Mouse (Mus musculus) liver, embryonic 14.5 days (tissue): Measurements from ENCODE around the gene Rora. TPM values are rescaled to one million over a fixed set of nuclear protein-coding genes. Genes with fewer than 3 reads are reported as not detected.

ENCODE experiments used
- ATAC-seq: fragments of 200-750 bp; cut with Nextera tagmentation; 2 replicates; pipeline ENCODE4 v1.8.0; 2017; ENCODE audit warnings: moderate number of reproducible peaks, mild to moderate bottlenecking, moderate library complexity; ENCODE audit not compliant: insufficient read depth
- DNase-seq, 3 experiments: peaks; one replicate each; pipeline ENCODE4 v3.0.0-alpha.2; 2012 to 2013; ENCODE audit warnings: low read depth in 3 of 3, low spot score in 3 of 3
- H3K27ac ChIP-seq: fragments of 300-500 bp; sonication (generic); 2 replicates; pipeline ENCODE4 v1.5.1; 2014; ENCODE audit warnings: moderate library complexity, mild to moderate bottlenecking, control low read depth, inconsistent platforms
- H3K27me3 ChIP-seq: fragments of 300-500 bp; sonication (generic); 2 replicates; pipeline ENCODE4 v1.6.1; 2014; ENCODE audit warnings: mild to moderate bottlenecking, low read length, moderate library complexity; ENCODE audit not compliant: control insufficient read depth, insufficient read depth
- H3K36me3 ChIP-seq: fragments of 300-500 bp; sonication (generic); replicated peaks from 2 replicates; pipeline ENCODE4 v1.6.1; 2014; ENCODE audit warnings: low read depth; ENCODE audit not compliant: control insufficient read depth, insufficient read depth
- H3K4me1 ChIP-seq, 2 experiments: fragments of 200-500 bp in 1 of 2; fragments of 300-500 bp in 1 of 2; sonication (generic) in 1 of 2; replicated peaks; 2 replicates each; pipeline ENCODE4 v1.6.1; 2012 to 2014; ENCODE audit warnings: antibody characterized with exemption in 1 of 2, inconsistent platforms in 1 of 2, low read length in 1 of 2; ENCODE audit not compliant: control insufficient read depth in 2 of 2, insufficient read depth in 2 of 2
- H3K4me2 ChIP-seq: fragments of 300-500 bp; sonication (generic); 2 replicates; pipeline ENCODE4 v1.6.1; 2014; ENCODE audit warnings: low read depth, mild to moderate bottlenecking, control low read depth, moderate library complexity
- H3K4me3 ChIP-seq, 2 experiments: fragments of 200-500 bp in 1 of 2; fragments of 300-500 bp in 1 of 2; sonication (generic) in 1 of 2; 2 replicates each; pipeline ENCODE4 v1.5.1; 2012 to 2014; ENCODE audit warnings: low read depth in 2 of 2, low read length in 2 of 2, mild to moderate bottlenecking in 2 of 2, control low read depth in 1 of 2, inconsistent platforms in 1 of 2, moderate library complexity in 1 of 2; ENCODE audit not compliant: insufficient read depth in 1 of 2
- H3K9ac ChIP-seq: fragments of 300-500 bp; sonication (generic); replicated peaks from 2 replicates; pipeline ENCODE4 v1.6.1; 2014; ENCODE audit warnings: mild to moderate bottlenecking, control low read depth, moderate library complexity
- H3K9me3 ChIP-seq: fragments of 300-500 bp; sonication (generic); 2 replicates; pipeline ENCODE4 v1.6.1; 2016; ENCODE audit warnings: low read length, mixed read lengths; ENCODE audit not compliant: control insufficient read depth
- CTCF ChIP-seq: IDR thresholded peaks from 2 replicates; pipeline ENCODE4 v1.5.1; 2016; ENCODE audit warnings: antibody characterized with exemption, low read depth, control low read depth
- EP300 ChIP-seq: IDR thresholded peaks from 2 replicates; pipeline ENCODE4 v1.6.1; 2016; ENCODE audit warnings: antibody characterized with exemption, low read depth
- WGBS: fragments of 180-500 bp; shearing (Covaris S2); extraction: QIAGEN DNeasy Blood & Tissue Kit; methylation state at CpG from one replicate; pipeline ENCODE4 v1.1.7; 2014; ENCODE audit not compliant: insufficient replicate concordance; 5-methylcytosine and 5-hydroxymethylcytosine counted together
- polyA plus RNA-seq, 2 experiments: library from polyadenylated mRNA; depleted of rRNA in 1 of 2; stranded (reverse) in 1 of 2; unstranded in 1 of 2; fragments of >200 nt; fragmentation: Nextera tagmentation in 1 of 2; extraction: Ambion mirVana in 1 of 2; gene quantifications; 2 replicates each; pipeline versions ENCODE4 v1.2.1 to v1.2.3; 2012 to 2014

The Rora gene
- polyA plus RNA-seq, 2 experiments: 0.85 to 2.9 TPM

GRCm38 (mm10) chr9:68815877-68816276, 162.3 kb downstream of the Rora start:
- DNase-seq (no peak), ATAC-seq (no peak)
- no peak overlapping the region for H3K27ac ChIP-seq
- no peak overlapping the region for H3K4me2 ChIP-seq
- no peak overlapping the region for H3K9ac ChIP-seq
- no peak overlapping the region for H3K4me3 ChIP-seq
- WGBS: 74% methylated on average over 9 of the region's 9 CpGs
- H3K36me3 ChIP-seq: no peaks in the 10 kb centered on the region
- peaks cover 0 to 9% of the 10 kb centered on the region in 2 experiments; a peak in 2 of 4 replicates for H3K4me1 ChIP-seq
- no peaks in the 10 kb centered on the region for H3K9me3 ChIP-seq
- no peaks in the 10 kb centered on the region for H3K27me3 ChIP-seq
- TF ChIP-seq EP300 (no peak), CTCF (no peak)

- Histone ChIP-seq H3K4me2 (no peak overlapping the region), H3K27ac (no peak overlapping the region), H3K4me3 (no peak overlapping the region), H3K27me3 (no peaks in the 10 kb centered on the region), H3K36me3 (no peaks in the 10 kb centered on the region), H3K9me3 (no peaks in the 10 kb centered on the region), H3K4me1 (no peaks in the 10 kb centered on the region), H3K9ac (no peak overlapping the region)
- ATAC-seq (no peak), DNase-seq (no peak)
- TF ChIP-seq EP300: no peak
- TF ChIP-seq CTCF: no peak
- 39% methylated on average over 4 of the region's 4 CpGs for WGBS
Observed at GRCm38 (mm10) chr9:68820036-68820435, 166.4 kb downstream of the Rora start.

GRCm38 (mm10) chr9:68820478-68820877, 166.9 kb downstream of the Rora start:
- no peak overlapping the region for H3K4me3 ChIP-seq
- peaks cover 0 to 1% of the 10 kb centered on the region in 2 experiments; a peak in 1 of 4 replicates for H3K4me1 ChIP-seq
- no peaks in the 10 kb centered on the region for H3K27me3 ChIP-seq
- ATAC-seq (no peak), DNase-seq (no peak)
- H3K9me3 ChIP-seq: no peaks in the 10 kb centered on the region
- H3K9ac ChIP-seq: no peak overlapping the region
- H3K4me2 ChIP-seq: no peak overlapping the region
- H3K36me3 ChIP-seq: no peaks in the 10 kb centered on the region
- TF ChIP-seq EP300: no peak
- TF ChIP-seq CTCF: no peak
- no peak overlapping the region for H3K27ac ChIP-seq

- Histone ChIP-seq H3K9me3 (no peaks in the 10 kb centered on the region), H3K36me3 (no peaks in the 10 kb centered on the region), H3K4me3 (no peak overlapping the region), H3K9ac (no peak overlapping the region), H3K27ac (no peak overlapping the region), H3K4me1 (peaks cover 0 to 6% of the 10 kb centered on the region in 2 experiments; a peak in 2 of 4 replicates), H3K27me3 (no peaks in the 10 kb centered on the region), H3K4me2 (no peak overlapping the region)
- DNase-seq: no peak
- WGBS: 40% methylated on average over 1 of the region's 1 CpGs
- ATAC-seq: no peak
- no peak for TF ChIP-seq EP300
- no peak for TF ChIP-seq CTCF
Observed at GRCm38 (mm10) chr9:68821388-68821787, 167.8 kb downstream of the Rora start.

- no peak overlapping the region for H3K9ac ChIP-seq
- peaks cover 0 to 10% of the 10 kb centered on the region in 2 experiments; a peak in 2 of 4 replicates for H3K4me1 ChIP-seq
- no peak for TF ChIP-seq CTCF
- TF ChIP-seq EP300: no peak
- no peaks in the 10 kb centered on the region for H3K9me3 ChIP-seq
- H3K4me3 ChIP-seq: no peak overlapping the region
- H3K4me2 ChIP-seq: no peak overlapping the region
- 83% methylated on average over 5 of the region's 5 CpGs for WGBS
- no peak for ATAC-seq
- no peak for DNase-seq
- H3K27me3 ChIP-seq: no peaks in the 10 kb centered on the region
- no peak overlapping the region for H3K27ac ChIP-seq
- no peaks in the 10 kb centered on the region for H3K36me3 ChIP-seq
Observed at GRCm38 (mm10) chr9:68823292-68823691, 169.7 kb downstream of the Rora start.
